Mouse (Mus musculus) midbrain, embryonic 13.5 days (tissue): ENCODE measurements around the gene Pus3. TPM values are rescaled to one million over a fixed set of nuclear protein-coding genes. Genes with fewer than 3 reads are reported as not detected.

Source experiments
- ATAC-seq: fragments of 200-750 bp; cut with Nextera tagmentation; 2 replicates; pipeline ENCODE4 v1.8.0; 2017; ENCODE audit warnings: mild to moderate bottlenecking, moderate TSS enrichment, moderate library complexity
- H3K27ac ChIP-seq: fragments of 300-500 bp; sonication (generic); 2 replicates; pipeline ENCODE4 v1.5.1; 2015; ENCODE audit warnings: inconsistent platforms, mild to moderate bottlenecking, moderate library complexity
- H3K27me3 ChIP-seq: fragments of 300-500 bp; sonication (generic); 2 replicates; pipeline ENCODE4 v1.6.1; 2015; ENCODE audit warnings: mild to moderate bottlenecking, inconsistent platforms
- H3K36me3 ChIP-seq: fragments of 300-500 bp; sonication (generic); 2 replicates; pipeline ENCODE4 v1.6.1; 2015; ENCODE audit warnings: mild to moderate bottlenecking, inconsistent platforms
- H3K4me1 ChIP-seq: fragments of 300-500 bp; sonication (generic); replicated peaks from 2 replicates; pipeline ENCODE4 v1.6.1; 2015; ENCODE audit warnings: inconsistent platforms
- H3K4me2 ChIP-seq: fragments of 300-500 bp; sonication (generic); replicated peaks from 2 replicates; pipeline ENCODE4 v1.6.1; 2015; ENCODE audit warnings: moderate library complexity, mild to moderate bottlenecking, inconsistent platforms
- H3K4me3 ChIP-seq: fragments of 300-500 bp; sonication (generic); replicated peaks from 2 replicates; pipeline ENCODE4 v1.5.1; 2015; ENCODE audit warnings: mild to moderate bottlenecking, inconsistent platforms
- H3K9ac ChIP-seq: fragments of 300-500 bp; sonication (generic); replicated peaks from 2 replicates; pipeline ENCODE4 v1.6.1; 2015; ENCODE audit warnings: mild to moderate bottlenecking, inconsistent platforms
- H3K9me3 ChIP-seq: fragments of 300-500 bp; sonication (generic); 2 replicates; pipeline ENCODE4 v1.6.1; 2016; ENCODE audit warnings: mild to moderate bottlenecking, inconsistent platforms
- WGBS: fragments of 180-500 bp; shearing (Covaris S2); methylation state at CpG from one replicate; pipeline ENCODE4 v1.1.7; 2015; 5-methylcytosine and 5-hydroxymethylcytosine counted together
- polyA plus RNA-seq: library from polyadenylated mRNA; unstranded; fragments of >200 nt; fragmentation: Nextera tagmentation; extraction: Ambion mirVana; gene quantifications from 2 replicates; pipeline ENCODE4 v1.2.1, GENCODE M21; 2015

Gene Pus3
- 17.8 and 19.5 TPM in 2 replicates for polyA plus RNA-seq

DNA sequence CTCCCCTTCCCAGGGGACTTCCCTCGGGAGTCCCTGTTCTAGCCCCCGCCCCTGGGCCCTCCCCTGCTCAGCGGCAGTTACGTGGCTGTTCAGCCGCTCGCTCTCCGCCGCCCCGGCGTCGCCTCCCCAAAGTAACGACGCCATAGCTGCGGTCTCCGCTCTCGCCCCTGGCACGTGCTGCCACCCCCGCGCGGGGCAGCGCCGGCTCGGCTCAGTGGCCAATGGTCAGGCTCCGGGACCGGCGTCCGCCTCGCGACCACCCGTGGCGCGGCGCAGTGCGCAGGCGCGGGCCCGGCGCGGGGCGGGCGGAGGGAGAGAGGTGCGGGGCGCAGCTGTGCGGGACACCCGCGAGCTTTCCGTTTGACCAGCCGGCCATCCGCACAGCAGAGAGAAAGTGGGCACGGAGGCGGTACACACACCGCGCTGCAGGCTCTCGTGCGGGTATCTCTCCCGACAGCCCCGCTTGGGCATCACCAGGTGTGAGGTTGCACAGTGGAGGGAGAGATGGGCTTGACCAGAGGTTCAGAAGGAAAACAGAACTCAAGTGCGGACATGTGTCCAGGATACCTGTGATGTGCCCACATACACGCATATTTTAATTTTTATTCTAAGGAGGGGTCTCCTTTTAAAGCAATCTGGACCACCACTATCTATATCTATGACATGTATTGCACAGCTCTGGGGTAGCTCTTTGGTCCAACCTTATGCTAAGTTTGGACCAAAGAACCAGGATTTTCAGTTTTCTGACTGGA is at the start of gene Pus3, which contains the start of gene Ddx25:
Pus3 (plus strand) TSS at position 339 of the 752 bp plus-strand sequence.
Ddx25 (minus strand) TSS at position 272 of the 752 bp plus-strand sequence.
- Histone ChIP-seq H3K36me3 (peaks cover 22% of the 10 kb centered on the region), H3K27me3 (peaks cover 14% of the 10 kb centered on the region; the same call in 1 of the 2 replicates), H3K4me1 (peaks cover 27% of the 10 kb centered on the region), H3K4me3 (peak within 1 kb of the TSS; percentile 66), H3K27ac (peak within 1 kb of the TSS; percentile 74), H3K9me3 (no peaks in the 10 kb centered on the region), H3K4me2 (peak within 1 kb of the TSS; percentile 84), H3K9ac (peak within 1 kb of the TSS; percentile 74)
- under 1% methylated on average over 56 of the region's 59 CpGs for WGBS
- ATAC-seq, result peak; percentile 89

DNA sequence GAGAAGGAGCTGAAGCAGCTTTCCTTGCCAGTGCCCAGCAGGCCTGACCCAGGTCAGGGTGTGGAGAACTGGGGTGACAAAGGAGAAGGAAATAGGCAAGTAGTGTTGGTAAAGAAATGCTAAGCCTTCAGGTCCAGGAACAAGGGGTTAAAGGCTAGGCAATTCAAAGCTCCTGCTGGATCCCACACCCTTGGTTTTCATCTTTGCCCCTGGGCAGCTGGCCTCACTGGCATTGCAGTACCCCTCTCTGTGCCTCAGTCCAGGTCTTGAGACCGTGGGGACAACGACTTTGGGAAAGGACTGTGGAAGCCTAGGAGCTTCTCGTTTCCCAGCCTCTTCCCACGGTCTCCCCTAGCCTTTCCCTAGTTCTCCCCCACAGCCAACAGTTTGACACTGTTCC is 44.5 kb upstream of the Pus3 start:
- no peak overlapping the region for H3K4me2 ChIP-seq
- H3K4me3 ChIP-seq, result no peak overlapping the region
- no peaks in the 10 kb centered on the region for H3K27me3 ChIP-seq
- WGBS, result 91% methylated on average over 4 of the region's 4 CpGs
- H3K9ac ChIP-seq, result no peak overlapping the region
- H3K4me1 ChIP-seq, result no peaks in the 10 kb centered on the region
- no peak overlapping the region for H3K27ac ChIP-seq
- ATAC-seq, result no peak
- no peaks in the 10 kb centered on the region for H3K36me3 ChIP-seq
- H3K9me3 ChIP-seq, result no peaks in the 10 kb centered on the region

DNA sequence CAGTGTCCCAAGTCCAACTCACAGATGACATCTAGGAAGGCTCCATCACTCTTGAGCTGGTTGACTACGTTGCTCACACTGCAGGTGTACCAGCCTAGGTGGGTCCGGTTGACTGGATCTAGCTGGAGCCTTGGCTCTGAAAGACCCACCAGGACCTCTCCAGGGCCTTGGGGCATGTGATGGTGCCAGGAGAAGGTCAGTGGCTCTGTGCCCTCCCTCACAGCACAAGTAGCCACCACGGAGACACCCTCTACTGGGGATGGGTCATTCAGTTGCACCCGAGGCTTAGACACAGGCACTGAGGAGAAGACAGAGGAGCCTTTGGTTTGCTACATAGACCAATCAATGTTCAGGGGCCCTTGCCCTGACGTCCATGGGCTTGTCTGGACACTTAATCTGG is 42.2 kb upstream of the Pus3 start:
- no peak overlapping the region for H3K9ac ChIP-seq

DNA sequence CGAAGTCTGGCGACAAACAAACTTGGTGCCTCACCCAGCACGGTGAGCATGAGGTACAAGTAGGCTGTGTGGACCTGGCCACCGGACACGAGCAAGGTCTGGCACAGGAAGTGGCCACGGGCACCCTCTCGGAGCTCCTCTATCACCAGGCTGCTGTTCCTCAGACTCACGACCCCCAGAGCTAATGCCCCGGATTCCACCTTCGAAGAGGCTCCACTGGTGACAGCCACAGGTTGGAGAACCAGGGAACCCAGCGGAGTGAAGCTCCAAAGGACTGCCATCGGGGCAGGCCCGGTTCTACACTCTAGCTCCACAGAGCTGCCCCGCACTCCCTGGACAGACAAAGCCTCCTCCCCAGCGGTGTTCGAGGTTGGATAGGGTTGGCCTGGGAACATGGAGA is 41.7 kb upstream of the Pus3 start:
- no peak overlapping the region for H3K4me2 ChIP-seq
- no peaks in the 10 kb centered on the region for H3K9me3 ChIP-seq
- H3K27ac ChIP-seq, result no peak overlapping the region
- no peak overlapping the region for H3K9ac ChIP-seq
- no peaks in the 10 kb centered on the region for H3K36me3 ChIP-seq
- ATAC-seq, result no peak
- 91% methylated on average over 16 of the region's 16 CpGs for WGBS
- no peaks in the 10 kb centered on the region for H3K27me3 ChIP-seq
- H3K4me1 ChIP-seq, result no peaks in the 10 kb centered on the region
- H3K4me3 ChIP-seq, result no peak overlapping the region

More for the DNA sequence above, 42.2 kb upstream of the Pus3 start:
- Histone ChIP-seq H3K27ac (no peak overlapping the region), H3K36me3 (no peaks in the 10 kb centered on the region), H3K27me3 (no peaks in the 10 kb centered on the region), H3K9me3 (no peaks in the 10 kb centered on the region), H3K4me2 (no peak overlapping the region), H3K4me1 (no peaks in the 10 kb centered on the region), H3K4me3 (no peak overlapping the region)
- WGBS, result 81% methylated on average over 5 of the region's 5 CpGs
- ATAC-seq, result no peak

DNA sequence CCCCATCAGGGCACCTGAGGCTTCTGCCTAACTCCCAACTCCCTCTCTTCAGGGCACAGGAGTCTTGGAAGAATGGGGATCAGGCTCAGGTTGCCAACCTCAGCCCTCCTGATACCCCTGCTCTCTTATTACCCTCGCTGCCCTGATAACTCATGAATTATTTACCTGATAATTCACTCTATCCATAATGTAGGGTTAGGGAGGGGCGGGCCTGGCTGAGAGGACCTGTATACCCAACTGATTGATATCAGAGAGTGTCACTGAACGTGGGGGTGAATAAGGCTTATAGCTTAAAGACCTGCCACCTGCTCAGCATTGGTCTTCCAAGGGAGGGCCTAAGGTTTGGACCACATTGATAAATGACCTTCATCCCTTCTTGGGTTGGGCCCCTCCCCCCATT is 40.2 kb upstream of the Pus3 start, which contains the start of gene Gm1113:
Gm1113 (minus strand) TSS at position 101 of the 400 bp plus-strand sequence.
- no peak within 1 kb of the TSS for H3K9ac ChIP-seq
- WGBS, result 75% methylated on average over 3 of the region's 3 CpGs
- no peak for ATAC-seq

DNA sequence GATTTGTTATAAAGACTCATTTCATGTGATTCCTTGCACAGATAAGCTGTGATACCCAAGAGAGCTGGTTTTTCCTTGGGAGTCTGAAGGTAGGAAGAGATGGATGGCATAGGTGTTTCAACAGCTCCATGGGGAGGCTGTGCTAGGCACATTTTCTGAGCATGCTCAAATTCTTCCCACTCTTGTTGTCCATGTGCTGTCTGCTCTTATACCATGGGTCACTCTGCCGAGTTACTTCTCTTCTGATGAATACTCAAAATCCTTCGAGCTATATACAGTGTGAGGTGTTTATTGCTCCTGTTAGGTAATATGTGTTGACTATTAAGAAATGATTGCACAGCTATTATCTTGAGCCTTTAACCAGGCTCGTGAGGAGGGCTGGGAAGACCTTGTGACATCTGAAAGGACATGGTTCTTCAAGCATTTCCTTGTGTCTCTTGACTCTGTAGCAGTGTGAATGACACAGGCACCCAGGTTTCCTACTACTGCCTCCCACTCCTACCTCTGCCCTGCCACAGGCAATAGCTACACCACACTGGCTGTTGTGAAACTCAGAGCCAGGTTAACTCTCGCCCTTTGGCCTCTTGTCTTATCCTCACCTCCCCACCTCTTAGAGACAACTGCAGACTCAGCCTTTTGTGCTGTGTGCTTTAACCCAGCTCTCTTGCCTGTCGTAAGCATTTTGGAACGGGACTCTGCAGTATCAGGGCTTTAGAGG is 37.6 kb upstream of the Pus3 start:
- no peak for ATAC-seq
- H3K27me3 ChIP-seq, result 0 out of 2 replicates have a peak, but pooled peaks cover 4% of the 10 kb centered on the region

More for the DNA sequence above, 40.2 kb upstream of the Pus3 start, which contains the start of gene Gm1113:
- H3K4me3 ChIP-seq, result no peak within 1 kb of the TSS
- H3K27ac ChIP-seq, result no peak within 1 kb of the TSS
- H3K4me1 ChIP-seq, result peaks cover 1% of the 10 kb centered on the region
- no peaks in the 10 kb centered on the region for H3K36me3 ChIP-seq
- H3K4me2 ChIP-seq, result no peak within 1 kb of the TSS
- H3K27me3 ChIP-seq, result 0 out of 2 replicates have a peak, but pooled peaks cover 4% of the 10 kb centered on the region
- no peaks in the 10 kb centered on the region for H3K9me3 ChIP-seq

DNA sequence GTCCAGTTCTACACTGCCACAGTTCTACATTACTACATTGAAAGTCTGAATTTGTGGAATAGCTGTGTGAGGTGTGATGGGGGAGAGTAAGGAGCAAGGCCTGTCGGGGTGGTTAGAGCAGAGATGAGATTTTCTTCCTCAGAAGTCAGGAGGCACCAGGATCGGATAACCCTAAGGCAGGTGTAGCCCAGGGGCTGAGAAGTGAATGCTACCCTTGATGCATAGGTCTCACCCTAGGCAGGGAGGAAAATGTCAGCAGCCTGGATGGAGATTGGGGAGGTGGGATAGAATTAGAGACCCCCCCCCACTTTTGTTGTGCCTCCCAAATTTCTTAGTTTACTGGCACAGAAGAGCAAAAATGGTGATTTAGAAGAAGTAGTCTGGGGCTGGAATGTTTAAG is 36.2 kb upstream of the Pus3 start:
- H3K4me3 ChIP-seq, result no peak overlapping the region
- 0 out of 2 replicates have a peak, but pooled peaks cover 4% of the 10 kb centered on the region for H3K27me3 ChIP-seq
- H3K9me3 ChIP-seq, result no peaks in the 10 kb centered on the region
- no peak overlapping the region for H3K27ac ChIP-seq
- H3K9ac ChIP-seq, result no peak overlapping the region
- WGBS, result 76% methylated on average over 2 of the region's 2 CpGs
- no peak overlapping the region for H3K4me2 ChIP-seq
- peaks cover 14% of the 10 kb centered on the region for H3K4me1 ChIP-seq
- H3K36me3 ChIP-seq, result no peaks in the 10 kb centered on the region
- no peak for ATAC-seq

More for the DNA sequence above, 37.6 kb upstream of the Pus3 start:
- Histone ChIP-seq H3K9me3 (no peaks in the 10 kb centered on the region), H3K4me2 (no peak overlapping the region), H3K9ac (no peak overlapping the region), H3K4me1 (peaks cover 14% of the 10 kb centered on the region), H3K36me3 (no peaks in the 10 kb centered on the region), H3K4me3 (no peak overlapping the region), H3K27ac (no peak overlapping the region)
- WGBS, result 87% methylated on average over 6 of the region's 6 CpGs

DNA sequence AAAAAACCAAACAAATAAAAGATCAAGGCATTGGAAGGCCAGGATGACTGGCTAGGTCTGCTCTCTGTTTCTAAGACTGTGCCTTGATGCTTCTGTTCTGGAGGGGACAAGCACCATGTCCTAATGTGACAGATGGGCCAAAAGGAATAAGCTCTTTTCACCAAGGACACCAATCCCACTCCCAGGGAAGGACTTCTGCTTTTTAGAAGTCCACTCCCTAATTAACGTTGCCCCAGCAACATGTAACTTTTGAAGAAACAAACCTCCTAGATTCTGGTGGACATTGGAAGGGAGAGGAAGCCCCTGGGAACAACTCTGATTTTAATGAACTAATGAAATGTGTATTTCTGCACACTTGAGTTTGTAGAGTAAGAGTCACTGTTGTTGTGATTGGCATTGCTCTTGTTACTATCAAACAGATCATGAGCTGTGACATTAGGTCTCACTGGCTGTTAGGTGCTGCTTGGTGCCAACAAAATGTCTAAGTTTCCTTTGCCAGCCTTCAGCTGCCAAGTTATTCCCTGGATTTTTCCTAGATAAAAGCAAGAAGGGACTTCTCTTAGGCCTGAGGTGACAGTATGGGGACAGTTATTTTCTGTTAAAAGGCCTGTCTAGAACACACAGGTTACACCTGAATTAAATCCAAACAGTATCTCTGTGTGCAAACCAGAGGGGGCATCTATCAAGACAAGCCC is 35.4 kb upstream of the Pus3 start:
- no peak overlapping the region for H3K4me3 ChIP-seq
- no peak for ATAC-seq
- no peak overlapping the region for H3K9ac ChIP-seq
- H3K27me3 ChIP-seq, result 0 out of 2 replicates have a peak, but pooled peaks cover 4% of the 10 kb centered on the region
- no peak overlapping the region for H3K27ac ChIP-seq
- peaks cover 14% of the 10 kb centered on the region for H3K4me1 ChIP-seq
- 57% methylated on average over 1 of the region's 1 CpGs for WGBS
- no peaks in the 10 kb centered on the region for H3K36me3 ChIP-seq
- no peaks in the 10 kb centered on the region for H3K9me3 ChIP-seq
- no peak overlapping the region for H3K4me2 ChIP-seq

DNA sequence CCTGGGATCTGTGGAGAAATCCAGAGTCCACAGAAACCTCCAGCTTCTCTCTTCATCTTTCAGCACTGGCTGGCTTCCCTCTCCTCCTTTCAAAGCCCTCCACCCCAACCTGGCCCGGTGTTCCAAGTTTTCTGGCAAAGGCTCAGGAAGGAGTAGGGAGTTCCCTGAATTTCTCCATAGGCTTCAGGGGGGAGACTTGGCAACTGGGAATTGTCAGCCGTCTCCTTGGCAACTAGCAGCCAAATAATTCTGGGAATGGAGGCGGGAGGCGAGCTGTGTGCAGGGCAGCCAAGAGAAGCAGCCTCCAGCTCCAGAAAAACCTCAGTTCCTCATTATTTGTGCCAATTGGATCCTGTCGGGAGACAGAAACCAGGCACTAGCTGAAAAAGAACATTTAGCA is 34.9 kb upstream of the Pus3 start:
- Histone ChIP-seq H3K27ac (no peak overlapping the region), H3K36me3 (no peaks in the 10 kb centered on the region), H3K9me3 (no peaks in the 10 kb centered on the region), H3K4me3 (no peak overlapping the region), H3K4me2 (no peak overlapping the region; the same call in 1 of the 2 replicates), H3K4me1 (peaks cover 14% of the 10 kb centered on the region), H3K9ac (no peak overlapping the region), H3K27me3 (0 out of 2 replicates have a peak, but pooled peaks cover 4% of the 10 kb centered on the region)
- 10% methylated on average over 5 of the region's 5 CpGs for WGBS
- ATAC-seq, result peak; percentile 81

DNA sequence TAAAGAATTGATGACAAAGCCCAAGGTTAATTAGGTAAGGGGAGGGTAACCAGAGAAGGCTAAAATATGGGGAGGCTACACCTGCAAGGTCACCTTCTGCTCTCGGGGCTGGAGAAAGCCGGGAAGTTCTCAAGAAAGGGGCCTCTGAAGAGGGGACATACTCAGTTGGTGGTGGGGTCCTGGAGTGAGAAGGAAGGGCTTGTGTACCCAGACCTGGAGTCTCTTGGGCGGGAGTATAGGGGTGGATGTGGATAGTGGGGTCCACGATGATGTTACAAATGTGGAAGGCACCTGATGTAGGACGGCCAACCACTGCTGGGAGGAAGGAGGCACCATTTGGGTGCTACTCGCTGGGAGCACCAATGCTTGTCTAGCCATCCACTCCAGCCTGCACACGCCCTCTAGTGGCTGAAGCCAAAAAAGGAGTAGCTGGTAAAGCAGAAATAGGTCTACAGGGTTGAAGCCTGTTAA is 34.4 kb upstream of the Pus3 start:
- Histone ChIP-seq H3K4me1 (peaks cover 14% of the 10 kb centered on the region), H3K4me2 (no peak overlapping the region; the same call in 1 of the 2 replicates), H3K27me3 (0 out of 2 replicates have a peak, but pooled peaks cover 4% of the 10 kb centered on the region), H3K36me3 (no peaks in the 10 kb centered on the region), H3K27ac (0 out of 2 replicates have a peak overlapping the region, but pooled peaks have one; percentile 40), H3K9ac (no peak overlapping the region), H3K4me3 (no peak overlapping the region), H3K9me3 (no peaks in the 10 kb centered on the region)
- peak; percentile 85 for ATAC-seq
- WGBS, result 18% methylated on average over 7 of the region's 7 CpGs

DNA sequence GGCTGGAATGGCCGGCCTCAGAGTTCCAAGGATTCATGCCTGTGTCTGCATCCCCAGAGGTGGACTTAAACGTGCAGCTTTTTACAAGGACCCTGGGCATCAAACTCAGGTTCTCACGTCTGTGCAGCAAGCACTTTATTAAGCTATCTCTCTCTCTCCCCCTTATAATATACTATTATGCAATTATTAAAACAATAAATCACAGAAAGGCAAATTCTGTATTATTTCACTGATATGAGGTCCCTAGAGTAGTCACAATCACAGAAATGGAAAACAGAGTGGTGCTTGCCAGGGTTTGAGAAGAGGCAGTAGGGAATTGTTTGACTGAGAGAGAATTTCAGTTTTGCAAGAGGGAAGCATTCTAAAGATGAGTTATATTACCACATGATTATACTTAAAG is 29.3 kb upstream of the Pus3 start:
- no peak for ATAC-seq
- Histone ChIP-seq H3K27me3 (no peaks in the 10 kb centered on the region), H3K9me3 (no peaks in the 10 kb centered on the region), H3K27ac (no peak overlapping the region), H3K4me1 (peaks cover 3% of the 10 kb centered on the region), H3K36me3 (no peaks in the 10 kb centered on the region), H3K4me2 (no peak overlapping the region), H3K4me3 (no peak overlapping the region), H3K9ac (no peak overlapping the region)
- WGBS, result 81% methylated on average over 3 of the region's 3 CpGs
